Mouse (Mus musculus) bone marrow macrophage, adult 2 months (primary cell): Measurements from ENCODE around the gene Wnt9a.

Source experiments
- CTCF ChIP-seq: IDR thresholded peaks from 2 replicates; pipeline ENCODE4 v1.5.1; 2012; ENCODE audit warnings: low read depth, mild to moderate bottlenecking, low read length, moderate library complexity
- POLR2A ChIP-seq: IDR thresholded peaks from 2 replicates; pipeline ENCODE4 v1.6.1; 2012; ENCODE audit warnings: mild to moderate bottlenecking, low read depth, low read length, borderline replicate concordance

DNA sequence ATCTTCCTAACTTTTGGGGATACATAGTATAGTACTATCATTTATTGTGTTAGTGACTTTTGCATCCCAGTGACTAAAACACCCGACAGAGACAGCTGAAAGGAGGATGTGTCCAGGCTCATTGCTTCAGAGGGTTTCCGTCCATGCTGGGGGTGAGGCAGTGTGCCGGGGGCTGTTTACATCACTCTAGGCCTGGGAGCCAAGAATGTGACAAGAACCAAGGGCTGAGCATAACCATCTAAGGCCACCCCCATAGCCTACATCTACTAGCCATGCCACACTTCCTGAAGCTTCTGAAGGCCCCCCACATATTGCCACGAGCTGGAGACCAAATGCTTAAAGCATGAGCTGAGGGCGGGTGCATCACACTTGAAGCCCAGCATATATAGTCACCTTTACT is 18.0 kb downstream of the Wnt9a start:
- TF ChIP-seq CTCF (no peak), POLR2A (no peak)
